Comparison of ENCODE assay signal across 19 mouse cellular contexts in genomic region chr9:40709991-40710390, GRCm38 (mm10). TPM values are rescaled to one million over a fixed set of nuclear protein-coding genes. Genes with fewer than 3 reads are reported as not detected.
DNase-seq lines count a peak whose midpoint lies in the region; ATAC-seq and TF ChIP-seq lines count a peak whose summit lies in the region.
"Had no signal": no experiment of that assay in that cellular context is flagged by ENCODE, and none has a peak within 500 bp of the region (broad histone marks: within the 10 kb centered on the region; RNA-seq: fewer than 3 reads in every experiment).

No protein-coding gene starts in this region.

- DNase-seq in lung, postnatal 0 days (ENCODE audit: low spot score) = no peak
- no peak for DNase-seq in lung, postnatal 10 days
- DNase-seq in gastrocnemius, postnatal 36 days = no peak
- DNase-seq: cerebellum, adult 18-20 months; liver; right cerebral cortex, adult 18-20 months; thymus, adult 2 months had no signal

- H3K4me1 ChIP-seq in lung, postnatal 0 days (ENCODE audit: insufficient read depth, low read depth, low read length) = no peaks in the 10 kb centered on the region
- H3K4me1 ChIP-seq in forebrain, embryonic 15.5 days = peaks cover 19% of the 10 kb centered on the region
- H3K4me1 ChIP-seq in hindbrain, embryonic 13.5 days (replicated peaks) = peaks cover 36% of the 10 kb centered on the region
- peaks cover 10% of the 10 kb centered on the region; the same call in 1 of the 2 replicates for H3K4me1 ChIP-seq in stomach, embryonic 14.5 days (ENCODE audit: control insufficient read depth, insufficient read depth, low read length)

- H3K9ac ChIP-seq in lung, postnatal 0 days (replicated peaks; ENCODE audit: low read depth) = no peak overlapping the region
- H3K9ac ChIP-seq in forebrain, embryonic 15.5 days (replicated peaks) = no peak overlapping the region
- H3K9ac ChIP-seq in hindbrain, embryonic 13.5 days = no peak overlapping the region
- no peak overlapping the region for H3K9ac ChIP-seq in stomach, embryonic 14.5 days (replicated peaks; ENCODE audit: low read depth, low read length)
- H3K9ac ChIP-seq: embryonic facial prominence, embryonic 15.5 days; lung, embryonic 15.5 days had no signal

- H3K27me3 ChIP-seq in lung, postnatal 0 days (replicated peaks; ENCODE audit: insufficient read depth, low read length) = no peaks in the 10 kb centered on the region
- no peaks in the 10 kb centered on the region for H3K27me3 ChIP-seq in forebrain, embryonic 15.5 days
- no peaks in the 10 kb centered on the region for H3K27me3 ChIP-seq in hindbrain, embryonic 13.5 days
- no peaks in the 10 kb centered on the region for H3K27me3 ChIP-seq in stomach, embryonic 14.5 days (ENCODE audit: control insufficient read depth, insufficient read depth, low read length)
- H3K27me3 ChIP-seq: embryonic facial prominence, embryonic 15.5 days; lung, embryonic 15.5 days had no signal

- no peaks in the 10 kb centered on the region for H3K9me3 ChIP-seq in lung, postnatal 0 days (ENCODE audit: low read length)
- H3K9me3 ChIP-seq in forebrain, embryonic 15.5 days = no peaks in the 10 kb centered on the region
- H3K9me3 ChIP-seq in hindbrain, embryonic 13.5 days = no peaks in the 10 kb centered on the region
- no peaks in the 10 kb centered on the region for H3K9me3 ChIP-seq in stomach, embryonic 14.5 days (ENCODE audit: control insufficient read depth, low read depth, low read length)
- H3K9me3 ChIP-seq: embryonic facial prominence, embryonic 15.5 days; lung, embryonic 15.5 days had no signal

- ATAC-seq in lung, postnatal 0 days = 0 out of 2 replicates have a peak, but pooled peaks have one; percentile 8
- ATAC-seq in forebrain, embryonic 15.5 days (replicated peaks) = no peak
- no peak for ATAC-seq in hindbrain, embryonic 13.5 days (ENCODE audit: low FRiP score)
- no peak for ATAC-seq in stomach, embryonic 14.5 days (ENCODE audit: insufficient number of reproducible peaks, insufficient read depth, low FRiP score, low read depth)
- ATAC-seq in CD4-positive, CD25-positive, alpha-beta regulatory T cell, adult 4 months = no peak
- ATAC-seq: inflammation-experienced regulatory T-cells, adult 6 months had no signal

- no peak for TF ChIP-seq EP300 in lung, postnatal 0 days (IDR thresholded peaks at IDR 0.05)

- intact Hi-C loops in gastrocnemius, postnatal 36 days (cut with DNase I) = no loop called here

- no peak overlapping the region for H3K4me3 ChIP-seq in lung, postnatal 0 days (ENCODE audit: low read depth, low read length)
- no peak overlapping the region for H3K4me3 ChIP-seq in forebrain, embryonic 15.5 days
- no peak overlapping the region for H3K4me3 ChIP-seq in hindbrain, embryonic 13.5 days
- H3K4me3 ChIP-seq in stomach, embryonic 14.5 days (ENCODE audit: low read depth, low read length) = no peak overlapping the region
- H3K4me3 ChIP-seq: embryonic facial prominence, embryonic 15.5 days; lung, embryonic 15.5 days had no signal

- 24% methylated on average over 3 of the region's 3 CpGs for WGBS in lung, postnatal 0 days
- WGBS in forebrain, embryonic 15.5 days = 48% methylated on average over 3 of the region's 3 CpGs
- WGBS in hindbrain, embryonic 13.5 days = 66% methylated on average over 3 of the region's 3 CpGs
- 44% methylated on average over 3 of the region's 3 CpGs for WGBS in stomach, embryonic 14.5 days

- no peaks in the 10 kb centered on the region for H3K36me3 ChIP-seq in lung, postnatal 0 days (ENCODE audit: insufficient read depth, low read length)
- H3K36me3 ChIP-seq in forebrain, embryonic 15.5 days = no peaks in the 10 kb centered on the region
- H3K36me3 ChIP-seq in hindbrain, embryonic 13.5 days = no peaks in the 10 kb centered on the region
- no peaks in the 10 kb centered on the region for H3K36me3 ChIP-seq in stomach, embryonic 14.5 days (ENCODE audit: control insufficient read depth, insufficient read depth, low read length)
- H3K36me3 ChIP-seq: embryonic facial prominence, embryonic 15.5 days; lung, embryonic 15.5 days had no signal

- H3K4me2 ChIP-seq in lung, postnatal 0 days (replicated peaks; ENCODE audit: low read depth, low read length) = no peak overlapping the region
- no peak overlapping the region for H3K4me2 ChIP-seq in forebrain, embryonic 15.5 days (replicated peaks)
- no peak overlapping the region for H3K4me2 ChIP-seq in hindbrain, embryonic 13.5 days
- no peak overlapping the region for H3K4me2 ChIP-seq in stomach, embryonic 14.5 days (replicated peaks; ENCODE audit: low read depth, low read length)
- H3K4me2 ChIP-seq: embryonic facial prominence, embryonic 15.5 days; lung, embryonic 15.5 days had no signal

- H3K27ac ChIP-seq in lung, postnatal 0 days (ENCODE audit: low read length) = no peak overlapping the region
- peak overlapping the region; percentile 53 for H3K27ac ChIP-seq in forebrain, embryonic 15.5 days (replicated peaks)
- H3K27ac ChIP-seq in hindbrain, embryonic 13.5 days = peak overlapping the region; percentile 79; the same call in 1 of the 2 replicates
- H3K27ac ChIP-seq in stomach, embryonic 14.5 days (ENCODE audit: low read length) = peak overlapping the region; percentile 21; the same call in 1 of the 2 replicates
- H3K27ac ChIP-seq: embryonic facial prominence, embryonic 15.5 days; lung, embryonic 15.5 days had no signal

- no peak for TF ChIP-seq CTCF in lung, postnatal 0 days (IDR thresholded peaks at IDR 0.05)

RNA-seq across cellular contexts. Expression of gene Clmp, which starts 24.2 kb away (rescaled TPM):
- polyA plus RNA-seq in lung, postnatal 0 days (2015; fragmentation: Nextera tagmentation; extraction: Ambion mirVana) = 11.9 and 12.5 TPM in 2 replicates
- 53.9 and 56.3 TPM in 2 replicates for polyA plus RNA-seq in forebrain, embryonic 15.5 days (2015; fragmentation: Nextera tagmentation; extraction: Ambion mirVana)
- polyA plus RNA-seq in hindbrain, embryonic 13.5 days (2015; fragmentation: Nextera tagmentation; extraction: Ambion mirVana) = 46.6 and 47.1 TPM in 2 replicates
- 40.9 and 42.9 TPM in 2 replicates for polyA plus RNA-seq in stomach, embryonic 14.5 days (2014; fragmentation: Nextera tagmentation; extraction: Ambion mirVana)
- under 1 TPM in 1 of 2 experiments, not detected in 1; 0.42 TPM for polyA plus RNA-seq in CD4-positive, CD25-positive, alpha-beta regulatory T cell, adult 4 months (2017; shearing (Covaris generic))
- 1 to 10 TPM; 3.1 to 6.1 TPM for total RNA-seq in gastrocnemius, postnatal 36 days (2021)
- polyA plus RNA-seq: inflammation-experienced regulatory T-cells, adult 6 months had no signal

RNA-seq across cellular contexts. Expression of gene Gm21915, which starts 39.6 kb away (rescaled TPM):
- not detected in 2 replicates for polyA plus RNA-seq in lung, postnatal 0 days (2015; fragmentation: Nextera tagmentation; extraction: Ambion mirVana)
- not detected in 2 replicates for polyA plus RNA-seq in forebrain, embryonic 15.5 days (2015; fragmentation: Nextera tagmentation; extraction: Ambion mirVana)
- polyA plus RNA-seq in hindbrain, embryonic 13.5 days (2015; fragmentation: Nextera tagmentation; extraction: Ambion mirVana) = not detected in 2 replicates
- polyA plus RNA-seq in stomach, embryonic 14.5 days (2014; fragmentation: Nextera tagmentation; extraction: Ambion mirVana) = not detected in 2 replicates
- polyA plus RNA-seq in CD4-positive, CD25-positive, alpha-beta regulatory T cell, adult 4 months (2017; shearing (Covaris generic)) = not detected
- not detected for total RNA-seq in gastrocnemius, postnatal 36 days (2021)
- total RNA-seq: granulocyte monocyte progenitor cell, adult 5-6 weeks; left cerebral cortex, postnatal 14 days; neutrophil, adult 5-6 weeks had no signal
- polyA plus RNA-seq: cortical plate, adult 2 months; embryonic facial prominence, embryonic 15.5 days; heart, embryonic 16.5 days; inflammation-experienced regulatory T-cells, adult 6 months; lung, embryonic 15.5 days; thymus, adult 2 months had no signal
